Comparison of ENCODE assay signal across 26 mouse cellular contexts in genomic region chr19:21140456-21140855, GRCm38 (mm10).
DNase-seq lines count a peak whose midpoint lies in the region; ATAC-seq and TF ChIP-seq lines count a peak whose summit lies in the region.
"Had no signal": no experiment of that assay in that cellular context is flagged by ENCODE, and none has a peak within 500 bp of the region (broad histone marks: within the 10 kb centered on the region; RNA-seq: fewer than 3 reads in every experiment).

No protein-coding gene starts in this region.

- 54% methylated on average over 3 of the region's 3 CpGs for WGBS in liver, postnatal 0 days (ENCODE audit: insufficient replicate concordance)

- no peaks in the 10 kb centered on the region for H3K9me3 ChIP-seq in liver, postnatal 0 days (ENCODE audit: low read length)
- H3K9me3 ChIP-seq: forebrain, embryonic 10.5 days; forebrain, embryonic 13.5 days; heart, embryonic 10.5 days; hindbrain, embryonic 10.5 days; hindbrain, embryonic 13.5 days had no signal

- intact Hi-C loops in gastrocnemius, adult 2 months (cut with DNase I): loop anchor here (5.0 kb wide), 1 partner anchor 132 kb away; the partner anchor contains the start of gene Zfand5
- intact Hi-C loops in gastrocnemius, postnatal 14 days (cut with DNase I; ENCODE audit: low total_unique reads): no loop called here

- no peaks in the 10 kb centered on the region for H3K79me2 ChIP-seq in myocyte (ENCODE audit: control insufficient read depth, insufficient read depth)

- H3K27me3 ChIP-seq in myocyte (ENCODE audit: control insufficient read depth, insufficient read depth, insufficient read length): no peaks in the 10 kb centered on the region
- H3K27me3 ChIP-seq in liver, postnatal 0 days (ENCODE audit: insufficient read depth, low read length): no peaks in the 10 kb centered on the region
- H3K27me3 ChIP-seq: forebrain, embryonic 13.5 days; hindbrain, embryonic 13.5 days had no signal

- H3K36me3 ChIP-seq in myocyte (ENCODE audit: control insufficient read depth, insufficient read depth): no peaks in the 10 kb centered on the region
- no peaks in the 10 kb centered on the region for H3K36me3 ChIP-seq in liver, postnatal 0 days (replicated peaks; ENCODE audit: insufficient read depth, low read length)
- H3K36me3 ChIP-seq: forebrain, embryonic 10.5 days; heart, embryonic 10.5 days; hindbrain, embryonic 10.5 days; hindbrain, embryonic 13.5 days had no signal

- H3K27ac ChIP-seq in gastrocnemius, adult 2 months: peak overlapping the region; percentile 88
- H3K27ac ChIP-seq in liver, postnatal 0 days (ENCODE audit: low read depth): no peak overlapping the region
- H3K27ac ChIP-seq: forebrain, embryonic 10.5 days; forebrain, embryonic 13.5 days; heart, embryonic 10.5 days; hindbrain, embryonic 10.5 days; hindbrain, embryonic 13.5 days; hindbrain, postnatal 0 days had no signal

- no peak overlapping the region for H3K4me3 ChIP-seq in gastrocnemius, adult 2 months
- H3K4me3 ChIP-seq in myocyte: no peak overlapping the region
- no peak overlapping the region for H3K4me3 ChIP-seq in liver, postnatal 0 days (ENCODE audit: low read depth, low read length)
- H3K4me3 ChIP-seq: forebrain, embryonic 10.5 days; forebrain, embryonic 13.5 days; heart, embryonic 10.5 days; hindbrain, embryonic 10.5 days; hindbrain, embryonic 13.5 days had no signal

- TF ChIP-seq CTCF in gastrocnemius, adult 2 months (IDR thresholded peaks at IDR 0.05): no peak
- no peak for TF ChIP-seq CTCF in liver, postnatal 0 days (IDR thresholded peaks at IDR 0.05; ENCODE audit: low read depth)

- peaks cover 4% of the 10 kb centered on the region; the same call in 1 of the 2 replicates for H3K4me1 ChIP-seq in liver, postnatal 0 days (ENCODE audit: insufficient read depth)

- DNase-seq in gastrocnemius, adult 18-20 months (ENCODE audit: low spot score): peak; percentile 74
- DNase-seq in gastrocnemius, postnatal 4 days (ENCODE audit: low spot score in 2 of 2): no peak
- DNase-seq in gastrocnemius, adult 2 months: peak; percentile 77
- peak; percentile 34 for DNase-seq in gastrocnemius, postnatal 14 days
- no peak for DNase-seq in embryo, embryonic 10 days (ENCODE audit: low spot score)
- DNase-seq in liver, postnatal 0 days: no peak
- no peak for DNase-seq in left cerebral cortex, adult 8-10 months (ENCODE audit: low spot score in 2 of 2)
- DNase-seq: adrenal gland, adult 8-10 months; adrenal gland, postnatal 25 days; cerebellum, adult 11-12 months; cerebellum, adult 8-10 months; cerebellum, postnatal 10 days; cerebellum, postnatal 36 days; heart, adult 18-20 months; heart, postnatal 36 days; kidney, adult 11 months had no signal

- TF ChIP-seq EP300 in liver, postnatal 0 days (IDR thresholded peaks at IDR 0.05; ENCODE audit: low read depth): no peak

- H3ac ChIP-seq in myocyte (ENCODE audit: control insufficient read depth, insufficient read length): no peak overlapping the region

- TF ChIP-seq POLR2A in myocyte (IDR thresholded peaks at IDR 0.05; ENCODE audit: insufficient read length, low read depth): no peak

- no peak for ATAC-seq in liver, postnatal 0 days
- ATAC-seq: activated CD4-positive, CD25-positive, alpha-beta regulatory T cell, adult 4 months; forebrain, embryonic 13.5 days; forebrain, embryonic 16.5 days; hindbrain, postnatal 0 days; inflammation-experienced regulatory T-cells, adult 6 months had no signal

- H3K9ac ChIP-seq in liver, postnatal 0 days (replicated peaks): no peak overlapping the region
- H3K9ac ChIP-seq: forebrain, embryonic 13.5 days; hindbrain, embryonic 13.5 days had no signal

- H3K4me2 ChIP-seq in myocyte (ENCODE audit: low read depth): no peak overlapping the region
- no peak overlapping the region for H3K4me2 ChIP-seq in liver, postnatal 0 days (ENCODE audit: low read depth, low read length)
- H3K4me2 ChIP-seq: forebrain, embryonic 13.5 days; hindbrain, embryonic 13.5 days had no signal

TF ChIP-seq in myocyte, 11 proteins besides CTCF, POLR2A, EP300 and RAD21:
- no peak for TF ChIP-seq E2F4 (IDR thresholded peaks at IDR 0.05; ENCODE audit: insufficient read depth)
- peak in 2 of 3 experiments; percentile 5 to 23 for TF ChIP-seq MYOD1 (IDR thresholded peaks at IDR 0.05; ENCODE audit: control insufficient read depth in 1 of 3, insufficient read length in 2 of 3, low read depth in 2 of 3)
- no peak for TF ChIP-seq CEBPB (IDR thresholded peaks at IDR 0.05; ENCODE audit: insufficient read depth, poor library complexity, severe bottlenecking)
- no peak for TF ChIP-seq TCF12 (IDR thresholded peaks at IDR 0.05; ENCODE audit: insufficient read depth, poor library complexity, severe bottlenecking)
- no peak for TF ChIP-seq USF1 (IDR thresholded peaks at IDR 0.05; ENCODE audit: low read depth)
- TF ChIP-seq SRF (IDR thresholded peaks at IDR 0.05; ENCODE audit: control insufficient read depth, insufficient read length, low read depth): no peak
- no peak for TF ChIP-seq POLR2AphosphoS2 (IDR thresholded peaks at IDR 0.05; ENCODE audit: insufficient read length, low read depth)
- TF ChIP-seq MYOG (IDR thresholded peaks at IDR 0.05; ENCODE audit: control insufficient read depth in 1 of 3, insufficient read depth in 1 of 3, insufficient read length in 2 of 3, low read depth in 2 of 3): peak in 2 of 3 experiments; percentile 49 to 65
- no peak for TF ChIP-seq REST (IDR thresholded peaks at IDR 0.05; ENCODE audit: insufficient read depth, insufficient read length)
- TF ChIP-seq TCF3 (IDR thresholded peaks at IDR 0.05; ENCODE audit: insufficient read length, low read depth): no peak

Comparison
In these comparisons a context has a peak if more than half of its experiments do, and no peak if none do; other contexts are left out.
1. DNase-seq: peak in gastrocnemius, adult 18-20 months (single experiment), gastrocnemius, adult 2 months (single experiment) and gastrocnemius, postnatal 14 days (single experiment); none in gastrocnemius, postnatal 4 days (0 of 2), embryo, embryonic 10 days (single experiment), liver, postnatal 0 days (single experiment) and left cerebral cortex, adult 8-10 months (0 of 2).